Mouse (Mus musculus) kidney, postnatal 0 days (tissue): ENCODE measurements at regions not wholly inside any gene's neighbourhood (a gene's known extent, or its start where the extent isn't known, plus 50 kb on each side); places are given as distances from the start of the nearest gene placed in this dataset.

Experiments
- ATAC-seq: fragments of 200-750 bp; cut with Nextera tagmentation; replicated peaks from 2 replicates; pipeline ENCODE4 v1.8.0; 2017; ENCODE audit warnings: low read depth, moderate number of reproducible peaks, moderate TSS enrichment, moderate library complexity; ENCODE audit not compliant: low FRiP score
- DNase-seq: peaks from one replicate; pipeline ENCODE4 v3.0.0-alpha.2; 2016; ENCODE audit warnings: low spot score
- H3K27ac ChIP-seq: fragments of 300-500 bp; sonication (generic); 2 replicates; pipeline ENCODE4 v1.5.1; 2014; ENCODE audit warnings: mild to moderate bottlenecking
- H3K27me3 ChIP-seq: fragments of 300-500 bp; sonication (generic); 2 replicates; pipeline ENCODE4 v1.6.1; 2014; ENCODE audit warnings: low read length, mixed read lengths; ENCODE audit not compliant: insufficient read depth
- H3K36me3 ChIP-seq: fragments of 300-500 bp; sonication (generic); 2 replicates; pipeline ENCODE4 v1.6.1; 2014; ENCODE audit warnings: low read length, mixed read lengths; ENCODE audit not compliant: insufficient read depth
- H3K4me1 ChIP-seq: fragments of 300-500 bp; sonication (generic); replicated peaks from 2 replicates; pipeline ENCODE4 v1.6.1; 2014; ENCODE audit warnings: antibody characterized with exemption, low read length, mixed read lengths; ENCODE audit not compliant: insufficient read depth
- H3K4me2 ChIP-seq: fragments of 300-500 bp; sonication (generic); 2 replicates; pipeline ENCODE4 v1.6.1; 2014; ENCODE audit warnings: mild to moderate bottlenecking, low read length, moderate library complexity, mixed read lengths
- H3K4me3 ChIP-seq: fragments of 300-500 bp; sonication (generic); replicated peaks from 2 replicates; pipeline ENCODE4 v1.5.1; 2014; ENCODE audit warnings: low read depth, low read length
- H3K9ac ChIP-seq: fragments of 300-500 bp; sonication (generic); 2 replicates; pipeline ENCODE4 v1.6.1; 2014; ENCODE audit warnings: low read depth, low read length
- H3K9me3 ChIP-seq: fragments of 300-500 bp; sonication (generic); replicated peaks from 2 replicates; pipeline ENCODE4 v1.6.1; 2016; ENCODE audit warnings: low read length, inconsistent platforms, mixed read lengths
- CTCF ChIP-seq: IDR thresholded peaks from 2 replicates; pipeline ENCODE4 v1.5.1; 2016; ENCODE audit warnings: antibody characterized with exemption, low read depth, mild to moderate bottlenecking, moderate library complexity
- WGBS: fragments of 180-500 bp; shearing (Covaris S2); extraction: QIAGEN DNeasy Blood & Tissue Kit; methylation state at CpG from one replicate; pipeline ENCODE4 v1.1.7; 2014; 5-methylcytosine and 5-hydroxymethylcytosine counted together

DNA sequence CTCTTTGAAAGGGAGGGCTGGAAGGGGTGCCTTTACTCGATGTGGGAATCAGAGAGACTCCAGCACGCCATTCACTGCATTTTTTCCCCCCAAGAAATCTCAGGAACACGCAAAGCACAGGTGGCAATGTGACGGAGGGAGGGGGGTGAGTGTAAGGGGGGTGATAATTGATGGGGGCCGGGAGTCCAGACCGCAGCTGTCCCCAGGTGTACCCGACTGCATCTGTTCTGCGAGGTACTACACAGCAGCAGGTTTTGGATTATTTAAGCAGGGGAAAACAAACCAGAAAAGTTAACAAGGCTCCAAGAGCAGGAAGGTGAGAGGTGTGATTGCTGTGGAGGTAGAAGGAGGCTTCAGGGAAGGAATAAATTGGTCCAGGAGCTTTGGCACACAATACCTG is 153.8 kb upstream of the Satb1 start:
- H3K27ac ChIP-seq = no peak overlapping the region
- no peak overlapping the region for H3K4me3 ChIP-seq
- no peaks in the 10 kb centered on the region for H3K4me1 ChIP-seq
- no peaks in the 10 kb centered on the region for H3K27me3 ChIP-seq
- DNase-seq (no peak), ATAC-seq (no peak)
- H3K4me2 ChIP-seq = no peak overlapping the region
- no peak for TF ChIP-seq CTCF
- 69% methylated on average over 8 of the region's 8 CpGs for WGBS
- no peaks in the 10 kb centered on the region for H3K9me3 ChIP-seq
- H3K9ac ChIP-seq = no peak overlapping the region
- H3K36me3 ChIP-seq = no peaks in the 10 kb centered on the region

DNA sequence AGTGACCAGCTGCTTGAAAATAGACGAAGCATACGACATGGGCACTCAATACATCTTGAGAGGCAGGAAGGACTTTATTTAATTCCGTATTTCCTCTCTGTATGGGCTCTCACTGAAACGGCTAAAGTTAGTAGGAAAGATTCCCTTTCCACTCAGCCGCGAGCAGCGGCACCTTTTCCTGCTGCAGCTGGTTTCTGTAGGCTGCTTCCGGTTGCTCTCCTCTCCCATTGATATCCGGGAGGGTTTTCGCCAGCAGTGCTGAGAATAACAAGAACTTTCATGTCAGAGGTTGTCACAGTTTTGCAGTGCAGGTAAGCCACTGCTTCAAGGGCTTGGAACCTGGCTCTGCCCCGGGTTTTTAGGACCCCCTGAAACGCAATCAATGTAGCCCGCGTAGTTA is 153.1 kb upstream of the Satb1 start:
- DNase-seq (peak; percentile 5), ATAC-seq (no peak)
- Histone ChIP-seq H3K4me1 (no peaks in the 10 kb centered on the region), H3K9ac (no peak overlapping the region), H3K36me3 (no peaks in the 10 kb centered on the region), H3K9me3 (no peaks in the 10 kb centered on the region), H3K27me3 (no peaks in the 10 kb centered on the region), H3K4me3 (no peak overlapping the region), H3K27ac (no peak overlapping the region), H3K4me2 (no peak overlapping the region)
- WGBS = 62% methylated on average over 14 of the region's 14 CpGs
- TF ChIP-seq CTCF = no peak

DNA sequence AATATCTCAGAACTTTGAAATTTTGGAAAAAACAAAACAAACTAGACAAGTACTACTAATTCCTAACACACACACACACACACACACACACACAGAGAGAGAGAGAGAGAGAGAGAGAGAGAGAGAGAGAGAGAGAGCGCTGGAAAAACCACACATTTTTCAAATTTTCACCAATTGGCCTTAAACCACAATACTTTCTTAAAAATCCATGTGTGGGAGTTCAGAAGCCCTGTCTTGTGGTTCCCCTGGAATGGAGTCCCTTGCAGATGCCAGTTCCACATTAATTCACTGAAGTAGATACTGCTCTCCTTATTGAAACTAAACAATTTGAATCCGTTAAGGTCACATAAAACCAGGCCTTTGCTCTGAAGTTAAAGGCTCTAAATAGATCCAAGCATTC is 146.0 kb upstream of the Satb1 start:
- TF ChIP-seq CTCF = no peak
- H3K9ac ChIP-seq = no peak overlapping the region
- H3K27ac ChIP-seq = no peak overlapping the region
- no peaks in the 10 kb centered on the region for H3K4me1 ChIP-seq
- WGBS = 75% methylated on average over 2 of the region's 2 CpGs
- no peaks in the 10 kb centered on the region for H3K36me3 ChIP-seq
- no peaks in the 10 kb centered on the region for H3K27me3 ChIP-seq
- DNase-seq (no peak), ATAC-seq (no peak)
- H3K9me3 ChIP-seq = no peaks in the 10 kb centered on the region
- H3K4me2 ChIP-seq = no peak overlapping the region
- no peak overlapping the region for H3K4me3 ChIP-seq

DNA sequence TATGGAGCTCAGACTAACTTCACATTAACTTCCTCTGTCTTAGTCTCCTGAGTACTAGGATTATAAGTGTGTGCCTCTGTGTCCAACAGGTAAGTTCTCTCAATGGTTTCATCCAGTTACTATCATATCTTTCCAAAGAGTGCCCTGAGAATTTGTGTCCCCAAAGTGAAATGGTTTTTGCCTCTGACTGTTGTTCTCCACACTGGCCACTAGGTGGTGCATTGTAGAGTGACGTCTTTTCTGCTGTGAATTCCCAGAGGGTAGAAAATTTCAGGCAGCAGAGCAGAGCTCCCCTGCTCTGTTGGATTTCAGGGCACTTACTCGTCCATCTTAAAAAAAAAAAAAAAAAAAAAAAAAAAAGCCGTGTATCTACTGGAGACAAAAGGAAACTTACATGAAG is 138.4 kb upstream of the Satb1 start:
- no peak overlapping the region for H3K27ac ChIP-seq
- H3K9me3 ChIP-seq = no peaks in the 10 kb centered on the region
- WGBS = 45% methylated on average over 3 of the region's 3 CpGs
- TF ChIP-seq CTCF = peak; percentile 61
- H3K27me3 ChIP-seq = no peaks in the 10 kb centered on the region
- no peaks in the 10 kb centered on the region for H3K4me1 ChIP-seq
- H3K4me3 ChIP-seq = no peak overlapping the region
- peak; percentile 18 for DNase-seq
- H3K36me3 ChIP-seq = no peaks in the 10 kb centered on the region
- ATAC-seq = no peak
- no peak overlapping the region for H3K4me2 ChIP-seq
- H3K9ac ChIP-seq = no peak overlapping the region

DNA sequence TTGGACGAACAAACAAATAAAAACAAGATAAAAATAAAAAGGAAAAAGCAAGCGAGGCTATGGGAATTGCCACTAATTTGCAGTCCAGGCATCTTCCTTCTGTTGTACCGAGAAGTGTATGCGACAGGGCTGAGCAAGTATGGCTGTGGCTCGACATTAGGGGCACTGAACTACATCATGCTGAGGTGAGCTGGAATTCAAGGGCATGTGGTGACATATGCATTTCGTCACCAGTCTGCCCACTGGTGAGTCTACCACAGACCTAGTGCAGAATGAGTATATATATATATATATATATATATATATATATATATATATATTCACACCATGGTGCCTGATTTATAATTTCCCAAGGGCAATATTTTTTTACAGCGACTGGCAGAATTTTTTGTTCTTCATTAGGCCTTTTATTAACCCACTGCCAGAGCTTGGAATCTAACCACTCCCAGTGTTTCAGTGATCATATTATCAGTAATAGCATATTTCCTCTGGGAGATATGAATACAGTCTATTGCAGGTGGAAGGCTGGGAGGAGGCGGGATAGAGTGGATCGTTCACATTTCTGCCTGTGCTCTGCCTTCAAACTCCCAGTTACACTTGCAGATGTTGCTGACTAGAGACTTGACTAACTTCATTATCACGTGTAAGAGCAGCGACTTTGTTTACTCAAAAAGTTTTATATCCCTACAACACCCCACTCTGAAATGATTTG is 133.6 kb upstream of the Satb1 start:
- DNase-seq (no peak), ATAC-seq (no peak)
- Histone ChIP-seq H3K27me3 (no peaks in the 10 kb centered on the region), H3K9ac (no peak overlapping the region), H3K9me3 (no peaks in the 10 kb centered on the region), H3K36me3 (no peaks in the 10 kb centered on the region), H3K4me1 (no peaks in the 10 kb centered on the region), H3K27ac (no peak overlapping the region), H3K4me2 (no peak overlapping the region), H3K4me3 (no peak overlapping the region)
- 84% methylated on average over 11 of the region's 11 CpGs for WGBS
- no peak for TF ChIP-seq CTCF

DNA sequence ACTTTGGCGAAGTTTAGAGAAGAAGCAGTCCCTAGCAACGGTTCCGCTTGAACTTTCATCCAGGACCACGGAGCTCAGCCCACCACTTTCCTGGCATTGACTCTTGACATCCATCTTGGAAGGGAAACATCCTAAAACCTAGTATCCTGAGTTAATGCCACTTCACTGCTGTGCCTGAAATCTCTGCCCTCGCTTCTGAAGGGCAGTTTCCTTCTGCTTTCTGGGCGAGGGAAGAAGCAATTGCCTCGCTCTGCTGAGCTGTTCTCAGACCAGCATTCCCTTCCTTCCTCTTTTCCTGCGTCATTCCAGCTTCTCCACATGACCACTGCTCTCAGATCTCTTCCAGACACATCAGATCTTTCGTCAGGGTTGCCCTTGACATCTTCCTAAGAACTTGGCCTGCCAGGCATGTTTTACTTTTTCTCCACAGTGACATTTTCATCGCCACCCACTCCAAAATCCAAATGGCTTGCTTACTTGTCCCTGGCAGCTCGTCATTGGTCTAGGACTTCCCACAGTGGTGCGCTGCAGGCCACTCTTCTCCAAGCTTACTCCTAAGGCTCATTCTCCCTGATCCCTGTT is 129.5 kb upstream of the Satb1 start:
- Histone ChIP-seq H3K9me3 (no peaks in the 10 kb centered on the region), H3K9ac (no peak overlapping the region)
- ATAC-seq = no peak

More for the DNA sequence above, 129.5 kb upstream of the Satb1 start:
- no peak overlapping the region for H3K4me2 ChIP-seq
- H3K36me3 ChIP-seq = no peaks in the 10 kb centered on the region
- H3K4me1 ChIP-seq = no peaks in the 10 kb centered on the region
- no peak overlapping the region for H3K4me3 ChIP-seq
- DNase-seq = no peak
- H3K27ac ChIP-seq = no peak overlapping the region
- WGBS = 71% methylated on average over 12 of the region's 12 CpGs
- no peaks in the 10 kb centered on the region for H3K27me3 ChIP-seq
- no peak for TF ChIP-seq CTCF
